Mouse (Mus musculus): ENCODE measurements around the gene Gdpd4.

DNA sequence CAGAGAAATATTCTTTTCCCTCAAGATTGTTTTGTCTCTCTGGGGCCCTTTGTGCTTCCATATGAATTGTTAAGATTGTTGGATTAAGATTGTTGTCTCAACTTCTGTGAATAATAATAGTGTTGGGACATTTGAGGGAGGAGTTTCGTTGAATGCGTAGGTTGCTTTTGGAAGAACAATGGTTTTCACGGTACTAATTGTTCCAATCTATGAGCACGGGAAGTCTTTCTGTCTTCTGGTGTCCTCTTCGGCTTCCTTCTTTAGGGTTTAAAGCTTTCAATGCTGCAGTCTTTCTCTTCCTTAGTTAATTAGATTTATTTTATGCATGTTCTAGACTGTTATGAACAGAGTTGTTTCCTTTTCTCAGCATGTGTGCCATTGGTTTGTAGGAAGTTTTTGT lies 7.2 kb downstream of the Gdpd4 start:
- TF ChIP-seq POLR2A (IDR thresholded peaks at IDR 0.05; ENCODE audit: insufficient read length, low read depth) (no peak), CEBPB (IDR thresholded peaks at IDR 0.05; ENCODE audit: insufficient read depth, poor library complexity, severe bottlenecking) (no peak), REST (IDR thresholded peaks at IDR 0.05; ENCODE audit: insufficient read depth, insufficient read length) (no peak), E2F4 (IDR thresholded peaks at IDR 0.05; ENCODE audit: insufficient read depth) (no peak)
